Mouse (Mus musculus): ENCODE results near the gene Kcnn1. TPM values are rescaled to one million over a fixed set of nuclear protein-coding genes. Genes with fewer than 3 reads are reported as not detected.

Gene Kcnn1
- total RNA-seq, 1 experiment from 2014 or later = 1.5 TPM

- ATAC-seq (replicated peaks in 1 of 2; ENCODE audit: insufficient read depth in 1 of 2, low FRiP score in 2 of 2, low TSS enrichment in 1 of 2, low read depth in 1 of 2, poor library complexity in 2 of 2, severe bottlenecking in 2 of 2) = no peak
Measured at GRCm38 (mm10) chr8:70851837-70852236, 11.2 kb downstream of the Kcnn1 start.

- ATAC-seq (replicated peaks in 1 of 2; ENCODE audit: insufficient read depth in 1 of 2, low FRiP score in 2 of 2, low TSS enrichment in 1 of 2, low read depth in 1 of 2, poor library complexity in 2 of 2, severe bottlenecking in 2 of 2) = no peak
Measured at GRCm38 (mm10) chr8:70850947-70851346, 12.1 kb downstream of the Kcnn1 start.

- no peak for ATAC-seq (replicated peaks in 1 of 2; ENCODE audit: insufficient read depth in 1 of 2, low FRiP score in 2 of 2, low TSS enrichment in 1 of 2, low read depth in 1 of 2, poor library complexity in 2 of 2, severe bottlenecking in 2 of 2)
Measured at GRCm38 (mm10) chr8:70850132-70850845, 12.8 kb downstream of the Kcnn1 start.

GRCm38 (mm10) chr8:70849333-70849990 is 13.6 kb downstream of the Kcnn1 start:
- no peak for ATAC-seq (replicated peaks in 1 of 2; ENCODE audit: insufficient read depth in 1 of 2, low FRiP score in 2 of 2, low TSS enrichment in 1 of 2, low read depth in 1 of 2, poor library complexity in 2 of 2, severe bottlenecking in 2 of 2)

- no peak for ATAC-seq (replicated peaks in 1 of 2; ENCODE audit: insufficient read depth in 1 of 2, low FRiP score in 2 of 2, low TSS enrichment in 1 of 2, low read depth in 1 of 2, poor library complexity in 2 of 2, severe bottlenecking in 2 of 2)
Measured at GRCm38 (mm10) chr8:70846371-70847154, 16.5 kb downstream of the Kcnn1 start.

GRCm38 (mm10) chr8:70845108-70845507 is 17.9 kb downstream of the Kcnn1 start:
- ATAC-seq (replicated peaks in 1 of 2; ENCODE audit: insufficient read depth in 1 of 2, low FRiP score in 2 of 2, low TSS enrichment in 1 of 2, low read depth in 1 of 2, poor library complexity in 2 of 2, severe bottlenecking in 2 of 2) = no peak

- ATAC-seq (replicated peaks in 1 of 2; ENCODE audit: insufficient read depth in 1 of 2, low FRiP score in 2 of 2, low TSS enrichment in 1 of 2, low read depth in 1 of 2, poor library complexity in 2 of 2, severe bottlenecking in 2 of 2) = peak; percentile 27 to 50
Measured at GRCm38 (mm10) chr8:70844523-70844922, 18.5 kb downstream of the Kcnn1 start.

- ATAC-seq (replicated peaks in 1 of 2; ENCODE audit: insufficient read depth in 1 of 2, low FRiP score in 2 of 2, low TSS enrichment in 1 of 2, low read depth in 1 of 2, poor library complexity in 2 of 2, severe bottlenecking in 2 of 2) = no peak
Measured at GRCm38 (mm10) chr8:70843941-70844340, 19.1 kb downstream of the Kcnn1 start.

GRCm38 (mm10) chr8:70843214-70843773 is 19.8 kb downstream of the Kcnn1 start:
- ATAC-seq (replicated peaks in 1 of 2; ENCODE audit: insufficient read depth in 1 of 2, low FRiP score in 2 of 2, low TSS enrichment in 1 of 2, low read depth in 1 of 2, poor library complexity in 2 of 2, severe bottlenecking in 2 of 2) = no peak

GRCm38 (mm10) chr8:70842484-70842883 is 20.6 kb downstream of the Kcnn1 start:
- no peak for ATAC-seq (replicated peaks in 1 of 2; ENCODE audit: insufficient read depth in 1 of 2, low FRiP score in 2 of 2, low TSS enrichment in 1 of 2, low read depth in 1 of 2, poor library complexity in 2 of 2, severe bottlenecking in 2 of 2)

- peak; percentile 18 to 33; a peak in 2 of 4 replicates for ATAC-seq (replicated peaks in 1 of 2; ENCODE audit: insufficient read depth in 1 of 2, low FRiP score in 2 of 2, low TSS enrichment in 1 of 2, low read depth in 1 of 2, poor library complexity in 2 of 2, severe bottlenecking in 2 of 2)
Measured at GRCm38 (mm10) chr8:70841147-70842072, 21.6 kb downstream of the Kcnn1 start.

- ATAC-seq (replicated peaks in 1 of 2; ENCODE audit: insufficient read depth in 1 of 2, low FRiP score in 2 of 2, low TSS enrichment in 1 of 2, low read depth in 1 of 2, poor library complexity in 2 of 2, severe bottlenecking in 2 of 2) = no peak
Measured at GRCm38 (mm10) chr8:70840590-70840989, 22.5 kb downstream of the Kcnn1 start.

GRCm38 (mm10) chr8:70839408-70840351 is 23.4 kb downstream of the Kcnn1 start, which contains the start of gene Arrdc2:
TSS of gene Arrdc2 (minus strand) at chr8:70839720.
- ATAC-seq (replicated peaks in 1 of 2; ENCODE audit: insufficient read depth in 1 of 2, low FRiP score in 2 of 2, low TSS enrichment in 1 of 2, low read depth in 1 of 2, poor library complexity in 2 of 2, severe bottlenecking in 2 of 2) = peak; percentile 86 to 87

GRCm38 (mm10) chr8:70838654-70839407 is 24.2 kb downstream of the Kcnn1 start:
- no peak; a peak in 1 of 4 replicates for ATAC-seq (replicated peaks in 1 of 2; ENCODE audit: insufficient read depth in 1 of 2, low FRiP score in 2 of 2, low TSS enrichment in 1 of 2, low read depth in 1 of 2, poor library complexity in 2 of 2, severe bottlenecking in 2 of 2)

- ATAC-seq (replicated peaks in 1 of 2; ENCODE audit: insufficient read depth in 1 of 2, low FRiP score in 2 of 2, low TSS enrichment in 1 of 2, low read depth in 1 of 2, poor library complexity in 2 of 2, severe bottlenecking in 2 of 2) = no peak
Measured at GRCm38 (mm10) chr8:70836666-70837065, 26.4 kb downstream of the Kcnn1 start.

Data from hematopoietic stem cell, adult 5-6 weeks (primary cell).